Mouse (Mus musculus) thymus, adult 2 months (tissue): ENCODE data around the gene Cachd1.

Experiments used
- CTCF ChIP-seq: fragments of 200-500 bp; IDR thresholded peaks from 2 replicates; pipeline ENCODE4 v1.5.1; 2012; ENCODE audit warnings: mild to moderate bottlenecking, control low read depth, low read length, moderate library complexity, borderline replicate concordance; ENCODE audit not compliant: control insufficient read depth, poor library complexity, insufficient read depth; ENCODE audit errors: extremely low read depth
- POLR2A ChIP-seq: fragments of 200-500 bp; IDR thresholded peaks from 2 replicates; pipeline ENCODE4 v1.6.1; 2012; ENCODE audit warnings: mild to moderate bottlenecking, low read length, control low read depth, moderate library complexity; ENCODE audit not compliant: control insufficient read depth, poor library complexity, insufficient read depth; ENCODE audit errors: extremely low read depth

DNA sequence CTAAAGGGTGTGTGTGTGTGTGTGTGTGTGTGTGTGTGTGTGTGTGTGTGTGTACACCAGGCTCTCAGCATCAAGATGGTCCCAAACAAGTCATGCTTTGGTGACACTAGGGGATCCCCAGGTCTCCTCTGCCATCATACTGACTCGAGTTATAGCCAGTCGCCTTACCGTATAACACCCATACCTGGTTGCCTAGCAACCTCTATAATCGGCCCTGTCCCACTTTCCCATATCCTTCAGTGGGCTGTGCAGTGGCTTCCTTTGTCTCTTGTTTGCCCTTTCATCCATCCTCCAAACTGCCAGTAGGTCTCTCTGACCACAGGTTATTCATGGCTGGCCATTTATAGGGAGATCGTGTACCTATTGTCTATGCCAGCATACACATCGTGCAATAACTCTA is 224.6 kb downstream of the Cachd1 start:
- TF ChIP-seq CTCF (no peak), POLR2A (no peak)
